Mouse (Mus musculus): ENCODE results near the gene Ugt1a9.

The Ugt1a9 gene

DNA sequence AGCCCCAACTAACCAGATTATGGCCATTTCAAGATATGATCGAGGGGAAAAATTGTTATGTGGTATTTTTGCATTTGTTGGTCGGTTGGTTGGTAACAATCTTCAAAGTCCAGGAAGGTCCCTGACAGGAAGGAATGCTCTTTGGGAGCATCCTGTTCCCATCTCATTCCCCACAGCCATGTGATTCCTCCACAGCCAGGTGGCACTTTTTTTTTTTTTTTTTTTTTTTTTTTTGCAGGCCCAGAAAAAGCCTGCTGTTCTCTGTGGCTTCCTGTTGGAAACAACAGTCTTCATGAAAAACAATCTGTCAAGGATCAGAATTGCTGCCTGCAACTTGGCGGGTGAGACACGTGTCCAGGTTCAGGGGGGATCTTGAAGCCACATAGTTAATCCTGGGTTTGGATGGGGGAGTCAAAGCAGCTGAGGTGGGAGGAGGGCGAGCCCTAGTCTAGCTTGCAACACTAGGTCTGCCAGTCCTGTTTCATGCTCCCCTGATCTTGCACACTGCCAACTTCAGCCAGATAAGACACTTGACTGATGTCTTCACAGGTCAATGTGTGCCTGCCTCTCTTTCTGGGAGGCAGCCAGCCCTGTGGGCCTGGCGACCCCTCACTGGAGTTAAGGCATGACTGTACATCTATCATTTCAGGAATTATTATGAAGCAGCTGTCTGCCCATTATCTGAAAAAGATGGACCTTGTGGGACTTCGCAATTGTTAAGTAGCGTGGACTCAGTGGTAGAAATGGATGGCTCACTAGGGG is 188.5 kb downstream of the Ugt1a9 start:
- no peak for DNase-seq (ENCODE audit: low read depth, low spot score)

DNA sequence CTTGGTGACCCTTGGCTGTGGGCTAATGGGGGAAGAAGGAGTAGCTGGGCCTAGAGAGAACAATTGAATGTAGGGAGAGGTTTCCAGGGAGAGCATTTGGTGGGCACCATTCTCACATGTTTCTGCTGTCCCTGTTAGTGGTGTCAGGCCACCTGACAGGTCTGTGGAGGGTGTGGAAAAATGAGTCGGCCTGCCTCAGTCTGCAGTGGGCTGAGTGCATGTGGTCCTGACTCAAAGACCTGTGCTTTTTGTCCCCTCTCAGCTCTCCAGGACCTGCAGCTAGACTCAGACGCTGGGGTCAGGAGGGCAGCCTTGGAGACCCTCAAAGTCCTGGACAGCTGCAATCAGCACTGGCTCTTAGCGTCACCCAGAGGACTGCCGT is 189.0 kb downstream of the Ugt1a9 start:
- no peak for DNase-seq (ENCODE audit: low read depth, low spot score)

GRCm38 (mm10) chr1:88260114-88260513 is 189.5 kb downstream of the Ugt1a9 start:
- no peak for DNase-seq (ENCODE audit: low read depth, low spot score)

- DNase-seq (ENCODE audit: low read depth, low spot score) = no peak
These were observed 190.2 kb downstream of the Ugt1a9 start for GRCm38 (mm10) chr1:88260604-88261377.

GRCm38 (mm10) chr1:88261706-88262105 is 191.1 kb downstream of the Ugt1a9 start:
- DNase-seq (ENCODE audit: low read depth, low spot score) = no peak

DNA sequence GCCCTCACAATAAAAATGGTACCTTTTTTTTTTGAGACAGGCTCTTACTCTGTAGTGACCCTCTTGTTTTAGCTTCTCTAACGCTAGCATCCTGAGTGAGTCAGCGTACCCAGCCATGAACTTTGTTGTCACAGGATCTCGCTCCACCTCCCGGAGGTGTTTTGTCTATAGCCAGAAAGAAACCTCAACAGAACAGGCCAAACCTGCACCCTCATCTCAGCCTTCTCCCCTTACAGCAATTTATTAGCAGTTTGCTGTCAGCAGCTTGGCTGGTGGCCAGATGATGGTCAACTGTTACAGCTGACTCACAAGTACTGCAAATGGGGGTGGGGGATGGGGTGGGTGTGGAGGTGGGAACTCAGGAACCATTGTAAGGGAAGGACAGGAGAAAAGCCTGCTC is 191.7 kb downstream of the Ugt1a9 start:
- DNase-seq (ENCODE audit: low read depth, low spot score) = no peak

- no peak for DNase-seq (ENCODE audit: low read depth, low spot score)
These were observed 192.4 kb downstream of the Ugt1a9 start for GRCm38 (mm10) chr1:88262961-88263360.

GRCm38 (mm10) chr1:88263778-88264177 is 193.2 kb downstream of the Ugt1a9 start:
- no peak for DNase-seq (ENCODE audit: low read depth, low spot score)

GRCm38 (mm10) chr1:88264237-88264868 is 193.8 kb downstream of the Ugt1a9 start:
- no peak for DNase-seq (ENCODE audit: low read depth, low spot score)

DNA sequence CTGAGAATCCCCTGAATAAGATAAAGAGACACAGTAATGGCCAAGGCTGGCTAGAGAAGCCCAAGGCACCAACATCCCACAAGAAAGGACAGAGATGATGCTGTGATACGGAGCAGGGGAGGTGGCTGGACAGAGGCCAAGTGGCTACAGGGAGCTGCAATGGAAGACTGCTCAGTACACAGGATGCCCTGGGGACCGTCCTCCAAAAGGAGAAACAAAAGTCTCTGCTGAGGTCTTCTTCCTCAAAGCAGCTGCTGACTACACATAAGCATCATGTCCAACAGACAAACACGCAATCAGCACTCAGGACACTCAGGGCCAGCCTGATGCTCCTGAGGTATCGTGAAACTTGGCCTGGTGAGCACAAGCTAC is 194.3 kb downstream of the Ugt1a9 start:
- no peak for DNase-seq (ENCODE audit: low read depth, low spot score)

- DNase-seq (ENCODE audit: low read depth, low spot score) = no peak
These were observed 195.5 kb downstream of the Ugt1a9 start for GRCm38 (mm10) chr1:88266123-88266522.

DNA sequence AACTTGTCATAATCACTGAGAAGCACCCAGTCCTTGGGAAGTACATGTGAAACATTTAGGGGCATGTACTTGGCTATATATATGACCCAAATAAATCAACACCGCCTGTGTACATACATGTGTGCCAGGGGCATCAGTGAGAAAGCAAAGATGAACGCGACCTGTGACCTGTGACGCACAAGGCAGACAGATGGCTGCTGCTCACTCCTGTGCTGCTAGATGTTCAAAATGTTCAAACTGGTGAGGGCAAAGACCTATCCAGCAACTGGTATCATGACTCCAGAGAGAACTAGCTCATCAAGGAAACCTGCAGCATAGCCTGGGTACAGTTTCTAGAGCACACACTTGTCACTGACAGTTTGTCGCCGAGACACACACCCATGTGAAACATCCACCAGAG is 196.9 kb downstream of the Ugt1a9 start:
- no peak for DNase-seq (ENCODE audit: low read depth, low spot score)

GRCm38 (mm10) chr1:88268070-88268469 is 197.5 kb downstream of the Ugt1a9 start:
- DNase-seq (ENCODE audit: low read depth, low spot score) = no peak

Data from retina, adult 2 months (tissue).